Mouse (Mus musculus): ENCODE measurements at regions not wholly inside any gene's neighbourhood (a gene's known extent, or its start where the extent isn't known, plus 50 kb on each side); places are given as distances from the start of the nearest gene placed in this dataset.

- no peaks in the 10 kb centered on the region for H3K4me1 ChIP-seq (replicated peaks; ENCODE audit: control insufficient read depth, insufficient read depth)
- H3K4me3 ChIP-seq (ENCODE audit: low read depth, low read length), result no peak overlapping the region
- H3K27ac ChIP-seq (replicated peaks), result no peak overlapping the region
- H3K4me2 ChIP-seq (replicated peaks; ENCODE audit: low read depth), result no peak overlapping the region
- DNase-seq (ENCODE audit: low spot score), result no peak
- H3K9ac ChIP-seq (ENCODE audit: low read length), result no peak overlapping the region
- ATAC-seq (ENCODE audit: low FRiP score, low TSS enrichment), result no peak
- WGBS, result 39% methylated on average over 5 of the region's 5 CpGs
- TF ChIP-seq CTCF (IDR thresholded peaks at IDR 0.05; ENCODE audit: low read depth), result no peak
- no peak for TF ChIP-seq EP300 (optimal IDR thresholded peaks at IDR 0.05)
- H3K27me3 ChIP-seq (ENCODE audit: control insufficient read depth, insufficient read depth, low read length), result no peaks in the 10 kb centered on the region
- H3K9me3 ChIP-seq (ENCODE audit: control insufficient read depth, low read length), result no peaks in the 10 kb centered on the region
- no peaks in the 10 kb centered on the region for H3K36me3 ChIP-seq (ENCODE audit: control insufficient read depth, insufficient read depth, low read length)
These were observed 66.0 kb upstream of the Dusp10 start for GRCm38 (mm10) chr1:183947066-183947465.

- TF ChIP-seq CTCF (IDR thresholded peaks at IDR 0.05; ENCODE audit: low read depth), result peak; percentile 44
- no peak for TF ChIP-seq EP300 (optimal IDR thresholded peaks at IDR 0.05)
- no peak overlapping the region for H3K4me2 ChIP-seq (replicated peaks; ENCODE audit: low read depth)
- H3K4me1 ChIP-seq (replicated peaks; ENCODE audit: control insufficient read depth, insufficient read depth), result no peaks in the 10 kb centered on the region
- H3K4me3 ChIP-seq (ENCODE audit: low read depth, low read length), result no peak overlapping the region
- H3K9me3 ChIP-seq (ENCODE audit: control insufficient read depth, low read length), result no peaks in the 10 kb centered on the region
- no peaks in the 10 kb centered on the region for H3K27me3 ChIP-seq (ENCODE audit: control insufficient read depth, insufficient read depth, low read length)
- no peak overlapping the region for H3K27ac ChIP-seq (replicated peaks)
- H3K36me3 ChIP-seq (ENCODE audit: control insufficient read depth, insufficient read depth, low read length), result no peaks in the 10 kb centered on the region
- ATAC-seq (ENCODE audit: low FRiP score, low TSS enrichment) (no peak), DNase-seq (ENCODE audit: low spot score) (peak; percentile 17)
- H3K9ac ChIP-seq (ENCODE audit: low read length), result no peak overlapping the region
- 69% methylated on average over 4 of the region's 4 CpGs for WGBS
These were observed 63.9 kb upstream of the Dusp10 start for GRCm38 (mm10) chr1:183949205-183949604.

GRCm38 (mm10) chr1:183954086-183954485, 59.0 kb upstream of the Dusp10 start:
- no peak for ATAC-seq (ENCODE audit: low FRiP score, low TSS enrichment)
- Histone ChIP-seq H3K9me3 (ENCODE audit: control insufficient read depth, low read length) (no peaks in the 10 kb centered on the region), H3K4me3 (ENCODE audit: low read depth, low read length) (no peak overlapping the region), H3K27ac (replicated peaks) (no peak overlapping the region), H3K36me3 (ENCODE audit: control insufficient read depth, insufficient read depth, low read length) (no peaks in the 10 kb centered on the region), H3K4me1 (replicated peaks; ENCODE audit: control insufficient read depth, insufficient read depth) (no peaks in the 10 kb centered on the region), H3K9ac (ENCODE audit: low read length) (no peak overlapping the region), H3K4me2 (replicated peaks; ENCODE audit: low read depth) (no peak overlapping the region), H3K27me3 (ENCODE audit: control insufficient read depth, insufficient read depth, low read length) (no peaks in the 10 kb centered on the region)
- TF ChIP-seq EP300 (optimal IDR thresholded peaks at IDR 0.05) (no peak), CTCF (IDR thresholded peaks at IDR 0.05; ENCODE audit: low read depth) (no peak)
- DNase-seq (ENCODE audit: low spot score), result no peak
- 95% methylated on average over 2 of the region's 2 CpGs for WGBS

DNA sequence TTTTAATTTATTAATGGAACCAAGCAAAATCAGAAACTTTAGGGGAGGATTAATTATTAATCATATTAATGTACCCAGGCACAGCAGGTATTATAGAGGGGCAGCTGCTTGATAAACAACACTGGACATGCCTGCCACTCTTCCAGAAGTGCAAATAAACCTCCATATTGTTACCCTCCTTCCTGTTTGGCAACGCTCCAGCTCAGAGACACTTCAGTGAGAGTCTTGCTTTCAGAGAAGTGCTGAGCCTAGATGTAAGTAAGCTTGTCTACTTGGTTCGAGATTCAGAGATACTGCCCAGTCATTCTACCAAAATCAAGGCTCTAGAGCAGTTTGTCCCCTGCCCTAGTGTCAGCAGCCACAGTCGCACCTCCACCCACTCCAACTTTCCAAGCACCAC, 56.7 kb upstream of the Dusp10 start:
- Histone ChIP-seq H3K27ac (replicated peaks) (no peak overlapping the region), H3K27me3 (ENCODE audit: control insufficient read depth, insufficient read depth, low read length) (no peaks in the 10 kb centered on the region), H3K4me1 (replicated peaks; ENCODE audit: control insufficient read depth, insufficient read depth) (no peaks in the 10 kb centered on the region), H3K4me2 (replicated peaks; ENCODE audit: low read depth) (no peak overlapping the region), H3K36me3 (ENCODE audit: control insufficient read depth, insufficient read depth, low read length) (no peaks in the 10 kb centered on the region), H3K4me3 (ENCODE audit: low read depth, low read length) (no peak overlapping the region), H3K9ac (ENCODE audit: low read length) (no peak overlapping the region), H3K9me3 (ENCODE audit: control insufficient read depth, low read length) (no peaks in the 10 kb centered on the region)
- DNase-seq (ENCODE audit: low spot score), result no peak
- 69% methylated on average over 3 of the region's 3 CpGs for WGBS
- TF ChIP-seq CTCF (IDR thresholded peaks at IDR 0.05; ENCODE audit: low read depth) (no peak), EP300 (optimal IDR thresholded peaks at IDR 0.05) (no peak)
- no peak for ATAC-seq (ENCODE audit: low FRiP score, low TSS enrichment)

GRCm38 (mm10) chr1:183961383-183961782, 51.7 kb upstream of the Dusp10 start:
- H3K9me3 ChIP-seq (ENCODE audit: control insufficient read depth, low read length), result no peaks in the 10 kb centered on the region

GRCm38 (mm10) chr1:183962486-183962885, 50.6 kb upstream of the Dusp10 start:
- DNase-seq (ENCODE audit: low spot score), result no peak
- Histone ChIP-seq H3K9ac (ENCODE audit: low read length) (no peak overlapping the region), H3K36me3 (ENCODE audit: control insufficient read depth, insufficient read depth, low read length) (no peaks in the 10 kb centered on the region), H3K27ac (replicated peaks) (no peak overlapping the region), H3K9me3 (ENCODE audit: control insufficient read depth, low read length) (no peaks in the 10 kb centered on the region), H3K4me1 (replicated peaks; ENCODE audit: control insufficient read depth, insufficient read depth) (no peaks in the 10 kb centered on the region), H3K4me3 (ENCODE audit: low read depth, low read length) (no peak overlapping the region), H3K4me2 (replicated peaks; ENCODE audit: low read depth) (no peak overlapping the region), H3K27me3 (ENCODE audit: control insufficient read depth, insufficient read depth, low read length) (no peaks in the 10 kb centered on the region)
- ATAC-seq (ENCODE audit: low FRiP score, low TSS enrichment), result no peak
- 86% methylated on average over 2 of the region's 2 CpGs for WGBS
- TF ChIP-seq EP300 (optimal IDR thresholded peaks at IDR 0.05) (no peak), CTCF (IDR thresholded peaks at IDR 0.05; ENCODE audit: low read depth) (no peak)

More at GRCm38 (mm10) chr1:183961383-183961782, 51.7 kb upstream of the Dusp10 start:
- Histone ChIP-seq H3K4me2 (replicated peaks; ENCODE audit: low read depth) (no peak overlapping the region), H3K27me3 (ENCODE audit: control insufficient read depth, insufficient read depth, low read length) (no peaks in the 10 kb centered on the region), H3K4me3 (ENCODE audit: low read depth, low read length) (no peak overlapping the region), H3K9ac (ENCODE audit: low read length) (no peak overlapping the region), H3K36me3 (ENCODE audit: control insufficient read depth, insufficient read depth, low read length) (no peaks in the 10 kb centered on the region), H3K4me1 (replicated peaks; ENCODE audit: control insufficient read depth, insufficient read depth) (no peaks in the 10 kb centered on the region), H3K27ac (replicated peaks) (no peak overlapping the region)
- no peak for DNase-seq (ENCODE audit: low spot score)
- ATAC-seq (ENCODE audit: low FRiP score, low TSS enrichment), result no peak
- 76% methylated on average over 2 of the region's 2 CpGs for WGBS
- TF ChIP-seq CTCF (IDR thresholded peaks at IDR 0.05; ENCODE audit: low read depth) (no peak), EP300 (optimal IDR thresholded peaks at IDR 0.05) (no peak)
